16 mouse cellular contexts compared by ENCODE assay signal in the genomic region with DNA sequence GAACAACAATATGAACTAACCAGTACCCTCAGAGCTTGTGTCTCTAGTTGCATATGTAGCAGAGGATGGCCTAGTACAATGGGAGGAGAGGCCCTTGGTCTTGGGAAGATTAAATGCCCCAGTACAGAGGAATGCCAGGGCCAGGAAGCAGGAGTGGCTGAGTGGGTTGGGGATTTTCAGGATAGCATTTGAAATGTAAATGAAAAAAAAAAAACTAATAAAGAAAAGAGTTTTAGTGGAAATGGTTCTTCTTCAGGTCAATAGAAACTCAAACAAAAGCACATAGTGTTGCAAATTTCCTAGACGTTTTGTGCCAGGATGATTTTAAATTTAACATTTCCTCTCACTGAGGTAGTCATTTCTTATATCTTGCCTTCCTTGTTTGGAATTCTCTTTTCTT.
"Had no signal": no experiment of that assay in that cellular context is flagged by ENCODE, and none has a peak within 500 bp of the region (broad histone marks: within the 10 kb centered on the region; RNA-seq: fewer than 3 reads in every experiment).

No protein-coding gene starts in this region.

- H3K4me2 ChIP-seq: neural tube, embryonic 13.5 days; neural tube, embryonic 15.5 days; stomach, embryonic 15.5 days had no signal

- H3K9ac ChIP-seq: neural tube, embryonic 13.5 days; neural tube, embryonic 15.5 days; stomach, embryonic 15.5 days had no signal

- DNase-seq: retina, postnatal 1 day; right cerebral cortex, adult 18-20 months; right cerebral cortex, postnatal 14 days; right cerebral cortex, postnatal 25 days; right cerebral cortex, postnatal 4 days; spleen, adult 18-20 months; thymus, adult 18-20 months; thymus, adult 2 months; thymus, postnatal 14 days; thymus, postnatal 25 days; thymus, postnatal 36 days; thymus, postnatal 4 days had no signal

- H3K27me3 ChIP-seq: neural tube, embryonic 13.5 days; neural tube, embryonic 15.5 days; stomach, embryonic 15.5 days had no signal

- H3K4me1 ChIP-seq: neural tube, embryonic 13.5 days; neural tube, embryonic 15.5 days; stomach, embryonic 15.5 days had no signal

- H3K4me3 ChIP-seq: neural tube, embryonic 13.5 days; neural tube, embryonic 15.5 days; stomach, embryonic 15.5 days had no signal

- H3K36me3 ChIP-seq: neural tube, embryonic 13.5 days; neural tube, embryonic 15.5 days; stomach, embryonic 15.5 days had no signal

- H3K9me3 ChIP-seq: neural tube, embryonic 13.5 days; neural tube, embryonic 15.5 days; stomach, embryonic 15.5 days had no signal

- H3K27ac ChIP-seq: neural tube, embryonic 13.5 days; neural tube, embryonic 15.5 days; stomach, embryonic 15.5 days; stomach, postnatal 0 days had no signal
